Mouse (Mus musculus): ENCODE measurements around the gene Notch1.

DNA sequence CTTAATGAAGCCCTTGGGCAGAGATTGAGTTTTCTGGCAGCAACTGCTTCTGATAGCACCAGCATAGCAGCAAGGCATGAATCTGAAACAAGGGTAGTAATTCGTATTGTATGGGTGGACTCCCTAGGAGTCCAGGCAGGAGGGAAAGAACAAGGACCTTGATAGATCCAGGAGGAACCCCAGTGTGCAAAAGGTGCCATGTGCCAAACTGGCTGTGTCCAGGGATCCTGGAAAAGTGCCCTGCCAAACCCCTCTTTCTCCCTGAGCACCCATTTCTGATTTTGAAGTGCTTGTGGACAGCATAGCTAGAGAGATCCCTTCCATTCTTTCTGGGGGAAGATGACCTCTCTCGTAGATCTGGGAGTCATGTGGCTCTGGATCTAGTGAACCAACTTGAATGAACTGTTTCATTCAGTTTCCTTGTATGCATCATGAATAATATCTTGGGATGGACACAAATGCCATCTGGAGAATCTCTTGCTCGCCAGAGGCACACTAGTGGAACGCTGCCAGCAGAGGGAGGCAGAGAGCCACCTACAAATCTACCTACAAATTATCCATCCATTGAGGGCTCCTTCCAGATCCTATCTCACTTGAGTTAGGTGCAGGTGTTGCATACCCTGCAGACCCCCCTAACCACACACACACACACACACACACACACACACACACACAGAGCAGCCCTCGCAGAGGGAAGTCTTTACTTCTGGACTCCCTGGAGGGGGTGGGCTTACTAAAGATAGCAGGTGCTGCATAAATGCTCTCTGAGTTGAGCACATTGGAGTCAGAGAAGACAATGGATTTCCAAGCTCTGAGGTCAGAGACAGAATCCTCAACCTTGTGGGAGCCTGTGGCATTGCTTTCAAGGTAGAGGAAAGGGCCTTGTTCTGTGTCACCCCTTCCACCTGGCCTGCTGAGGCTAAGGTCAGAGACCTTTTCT, 67.1 kb downstream of the Notch1 start:
- TF ChIP-seq ZKSCAN1 (IDR thresholded peaks at IDR 0.05; ENCODE audit: low read depth, low read length) = no peak
- peak; percentile 82 to 88 (median 82) for TF ChIP-seq CTCF (IDR thresholded peaks at IDR 0.05 in 2 of 3, conservative IDR thresholded peaks at IDR 0.05 in 1 of 3; ENCODE audit: control insufficient read depth in 1 of 3, insufficient read depth in 1 of 3, low read depth in 2 of 3, low read length in 3 of 3, poor library complexity in 1 of 3, severe bottlenecking in 1 of 3)
- TF ChIP-seq POLR2A (IDR thresholded peaks at IDR 0.05; ENCODE audit: control insufficient read depth in 1 of 2, insufficient read depth in 1 of 2, low read depth in 1 of 2, low read length in 2 of 2, poor library complexity in 1 of 2) = no peak
- TF ChIP-seq BHLHE40 (IDR thresholded peaks at IDR 0.05; ENCODE audit: borderline replicate concordance, low read depth, low read length) = no peak
- no peak for TF ChIP-seq E2F4 (IDR thresholded peaks at IDR 0.05; ENCODE audit: borderline replicate concordance, low read depth, low read length)
- no peak for TF ChIP-seq EP300 (IDR thresholded peaks at IDR 0.05; ENCODE audit: low read depth in 1 of 2, low read length in 2 of 2)
- no peak for TF ChIP-seq MYB (IDR thresholded peaks at IDR 0.05; ENCODE audit: low read depth, low read length)
- TF ChIP-seq KAT2A (conservative IDR thresholded peaks at IDR 0.05; ENCODE audit: low read depth, low read length) = no peak
- TF ChIP-seq ELF1 (IDR thresholded peaks at IDR 0.05; ENCODE audit: low read depth, low read length) = no peak
- TF ChIP-seq MEF2A (IDR thresholded peaks at IDR 0.05; ENCODE audit: extremely low read depth, insufficient replicate concordance, low read depth, low read length, poor library complexity, severe bottlenecking) = no peak

All from MEL (cell line).